Mouse (Mus musculus): ENCODE data around the gene Birc2. TPM values are rescaled to one million over a fixed set of nuclear protein-coding genes. Genes with fewer than 3 reads are reported as not detected.

Gene Birc2
- total RNA-seq, 1 experiment from 2014 or later, result 113 TPM

DNA sequence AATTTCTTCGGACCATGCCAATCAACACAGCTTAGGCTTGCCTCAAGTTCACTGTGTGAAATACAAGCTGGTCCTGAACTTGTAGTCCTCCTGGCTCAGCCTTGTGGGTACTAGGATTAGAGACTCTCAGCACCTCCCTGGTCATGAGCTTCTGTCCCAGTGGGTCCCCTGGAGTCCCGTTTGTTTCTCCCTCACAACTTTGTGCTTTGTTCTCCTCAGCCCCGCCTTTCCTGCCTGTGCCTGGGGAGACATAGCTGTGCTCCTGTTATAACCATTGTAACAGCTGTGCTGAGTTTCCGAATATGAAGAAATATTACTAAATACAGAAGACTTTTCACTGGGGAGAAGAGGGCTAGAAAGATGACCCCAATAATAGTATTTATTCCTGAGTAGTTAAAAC lies 67.8 kb downstream of the Birc2 start:
- ATAC-seq (ENCODE audit: extremely low read depth, insufficient number of reproducible peaks, low FRiP score, poor library complexity, severe bottlenecking), result no peak

Other genes with a start within 250 kb of the Birc2 start
- gene Mmp20, start 208.8 kb downstream of the Birc2 start, total RNA-seq (2017), result not detected in 2 replicates
- not detected in 2 replicates for gene Mmp7, start 145.0 kb downstream of the Birc2 start, total RNA-seq (2017)
- gene Tmem123, start 73.0 kb downstream of the Birc2 start, total RNA-seq (2017), result 269 TPM in 2 replicates
- 676 and 709 TPM in 2 replicates for gene Birc3, start 36.1 kb upstream of the Birc2 start, total RNA-seq (2017)
- gene Yap1, start 167.5 kb upstream of the Birc2 start, total RNA-seq (2017), result 0.58 and 0.74 TPM in 2 replicates
- not detected in 2 replicates for gene Cfap300, start 205.8 kb upstream of the Birc2 start, total RNA-seq (2017)

Data from neutrophil, adult 5-6 weeks (primary cell).